Mouse (Mus musculus): Measurements from ENCODE around the gene Hist2h2ab.
"Not testable (repeated sequence)": the region's sequence is repeated elsewhere in the genome, so short reads cannot be mapped to it uniquely, and the experiment has no call there.

- TF ChIP-seq ZNF384, CHD1 (IDR thresholded peaks at IDR 0.05; ENCODE audit: low read depth, low read length): not testable (repeated sequence)
Observed at GRCm38 (mm10) chr3:96174042-96174441, 45.6 kb upstream of the Hist2h2ab start.

Measured in CH12.LX (cell line).